Mouse (Mus musculus): ENCODE results near the gene Steap4. TPM values are rescaled to one million over a fixed set of nuclear protein-coding genes. Genes with fewer than 3 reads are reported as not detected.

The Steap4 gene
- polyA plus RNA-seq (2011; ENCODE audit: insufficient read depth, insufficient read length, low read depth, missing spikeins), result not detected in 2 replicates

DNA sequence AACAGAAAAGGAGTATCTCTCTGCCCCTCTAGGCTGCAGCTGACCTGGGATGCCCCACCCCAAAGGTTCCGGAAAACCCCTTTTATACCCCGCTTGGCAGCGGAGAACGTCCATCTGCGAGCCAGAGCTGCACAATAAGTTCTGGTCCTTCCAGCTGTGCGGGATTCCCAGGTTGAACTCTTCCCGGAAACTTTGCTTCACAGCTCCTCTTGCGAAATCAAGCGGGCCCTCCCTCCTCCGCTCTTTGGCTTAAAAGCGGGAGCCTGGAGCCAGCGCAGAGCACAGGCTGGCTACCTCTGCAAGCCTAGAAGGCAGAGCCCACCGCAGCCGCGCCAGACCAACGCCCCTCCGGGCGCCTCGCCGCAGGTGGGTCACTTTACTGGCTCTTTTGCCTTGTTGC is at the start of gene Steap4:
TSS of gene Steap4 (plus strand) at position 282 of the 400 bp plus-strand sequence.
- Histone ChIP-seq H3K9me3 (replicated peaks; ENCODE audit: control insufficient read depth, insufficient read depth, low read length, poor library complexity, severe bottlenecking) (no peaks in the 10 kb centered on the region), H3K27me3 (ENCODE audit: control insufficient read depth, insufficient read depth, low read length, poor library complexity, severe bottlenecking) (no peaks in the 10 kb centered on the region; the same call in none of the 2 replicates), H3K9ac (ENCODE audit: low read depth, poor library complexity, severe bottlenecking) (0 out of 2 replicates have a peak within 1 kb of the TSS, but pooled peaks have one; percentile 12), H3K4me3 (ENCODE audit: low read depth, low read length) (peak within 1 kb of the TSS; percentile 14; the same call in 1 of the 2 replicates), H3K27ac (ENCODE audit: insufficient read depth, low read length) (no peak within 1 kb of the TSS), H3K36me3 (ENCODE audit: control insufficient read depth, insufficient read depth, low read length, poor library complexity, severe bottlenecking) (no peaks in the 10 kb centered on the region), H3K4me1 (ENCODE audit: control insufficient read depth, insufficient read depth, low read length) (no peaks in the 10 kb centered on the region)
- no peak for TF ChIP-seq POLR2A (IDR thresholded peaks at IDR 0.05; ENCODE audit: insufficient read depth, low read length)
- no peak for TF ChIP-seq CTCF (IDR thresholded peaks at IDR 0.05; ENCODE audit: low read depth, low read length)
- TF ChIP-seq EP300 (IDR thresholded peaks at IDR 0.05; ENCODE audit: insufficient read depth, low read depth, low read length), result no peak

DNA sequence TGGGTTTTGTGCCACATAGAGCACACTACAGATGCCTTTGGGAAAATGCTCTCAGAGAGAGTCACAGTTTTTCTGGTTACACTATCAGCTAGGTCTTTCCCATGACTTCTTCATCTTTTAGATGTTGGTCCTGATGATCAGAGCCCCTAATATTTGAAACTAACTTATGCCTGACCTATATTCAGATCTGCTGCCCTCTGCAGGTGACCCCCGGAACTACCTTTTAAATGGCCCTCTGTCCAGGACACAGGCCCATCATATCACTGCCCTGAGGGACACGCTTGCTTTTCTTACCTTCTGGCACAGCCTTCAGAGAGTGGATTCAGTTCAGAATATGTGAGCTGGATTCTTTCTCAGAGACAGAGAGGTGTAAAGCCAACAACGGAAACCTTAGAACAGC is 48.3 kb upstream of the Steap4 start:
- Histone ChIP-seq H3K9me3 (replicated peaks; ENCODE audit: control insufficient read depth, insufficient read depth, low read length, poor library complexity, severe bottlenecking) (no peaks in the 10 kb centered on the region), H3K9ac (ENCODE audit: low read depth, poor library complexity, severe bottlenecking) (no peak overlapping the region), H3K27me3 (ENCODE audit: control insufficient read depth, insufficient read depth, low read length, poor library complexity, severe bottlenecking) (no peaks in the 10 kb centered on the region), H3K4me1 (ENCODE audit: control insufficient read depth, insufficient read depth, low read length) (no peaks in the 10 kb centered on the region), H3K27ac (ENCODE audit: insufficient read depth, low read length) (no peak overlapping the region), H3K36me3 (ENCODE audit: control insufficient read depth, insufficient read depth, low read length, poor library complexity, severe bottlenecking) (no peaks in the 10 kb centered on the region), H3K4me3 (ENCODE audit: low read depth, low read length) (no peak overlapping the region)
- TF ChIP-seq CTCF (IDR thresholded peaks at IDR 0.05; ENCODE audit: low read depth, low read length) (peak; percentile 14), POLR2A (IDR thresholded peaks at IDR 0.05; ENCODE audit: insufficient read depth, low read length) (no peak)

DNA sequence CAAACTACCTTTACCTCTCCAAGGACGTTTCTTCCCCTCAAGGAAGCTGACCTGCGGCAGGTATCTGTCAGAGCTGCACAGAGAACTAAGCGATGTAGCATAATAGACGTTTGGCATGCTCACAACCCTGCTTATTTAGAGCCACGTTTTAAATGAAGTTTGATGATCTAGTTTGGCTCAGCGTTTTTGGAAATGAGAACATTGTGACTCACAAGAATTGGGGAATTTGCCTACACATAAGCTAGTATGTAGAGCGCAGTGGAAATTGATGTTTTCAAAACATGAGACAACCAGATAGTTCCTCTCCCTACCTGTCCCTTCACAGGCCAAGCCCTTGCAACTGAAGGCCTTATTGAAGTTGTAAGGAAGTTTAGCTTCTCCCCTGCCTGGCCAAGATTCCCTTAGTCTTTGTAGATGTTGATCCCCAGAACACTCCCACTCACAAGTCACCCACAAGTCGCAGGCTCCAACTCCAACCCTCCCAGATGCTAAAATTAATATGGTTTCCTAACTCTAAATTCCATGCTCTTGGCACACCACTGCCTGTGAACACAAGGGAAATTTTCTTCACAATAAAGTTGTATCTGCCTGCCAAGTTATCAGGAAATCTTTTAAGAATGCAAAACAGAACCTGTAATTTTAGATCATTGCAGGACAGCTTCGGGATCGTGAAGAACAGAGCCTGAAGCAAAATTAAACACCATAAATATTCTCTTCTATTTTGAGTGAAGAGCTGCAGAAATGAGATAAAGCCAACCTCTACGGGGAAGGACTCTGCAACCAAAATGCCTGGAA is 42.6 kb upstream of the Steap4 start:
- Histone ChIP-seq H3K27ac (ENCODE audit: insufficient read depth, low read length) (no peak overlapping the region), H3K27me3 (ENCODE audit: control insufficient read depth, insufficient read depth, low read length, poor library complexity, severe bottlenecking) (no peaks in the 10 kb centered on the region), H3K9ac (ENCODE audit: low read depth, poor library complexity, severe bottlenecking) (no peak overlapping the region), H3K36me3 (ENCODE audit: control insufficient read depth, insufficient read depth, low read length, poor library complexity, severe bottlenecking) (no peaks in the 10 kb centered on the region), H3K4me3 (ENCODE audit: low read depth, low read length) (no peak overlapping the region), H3K4me1 (ENCODE audit: control insufficient read depth, insufficient read depth, low read length) (no peaks in the 10 kb centered on the region), H3K9me3 (replicated peaks; ENCODE audit: control insufficient read depth, insufficient read depth, low read length, poor library complexity, severe bottlenecking) (no peaks in the 10 kb centered on the region)
- TF ChIP-seq CTCF (IDR thresholded peaks at IDR 0.05; ENCODE audit: low read depth, low read length) (no peak), EP300 (IDR thresholded peaks at IDR 0.05; ENCODE audit: insufficient read depth, low read depth, low read length) (no peak), POLR2A (IDR thresholded peaks at IDR 0.05; ENCODE audit: insufficient read depth, low read length) (no peak)

DNA sequence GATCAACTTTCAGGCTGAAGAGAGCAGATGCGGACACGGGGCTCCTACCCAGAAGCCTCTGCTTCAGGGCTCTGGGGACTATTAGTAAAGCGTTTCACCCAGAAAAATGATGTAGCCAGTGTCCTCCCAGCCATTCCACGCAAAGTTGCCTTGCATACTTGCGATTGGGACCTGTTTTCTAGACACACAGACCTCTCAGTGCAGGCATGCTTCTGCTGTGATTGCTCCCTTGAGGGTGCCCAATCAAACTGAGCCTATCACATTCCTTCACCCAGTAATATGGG is 42.0 kb upstream of the Steap4 start:
- no peak overlapping the region for H3K9ac ChIP-seq (ENCODE audit: low read depth, poor library complexity, severe bottlenecking)
- no peaks in the 10 kb centered on the region for H3K9me3 ChIP-seq (replicated peaks; ENCODE audit: control insufficient read depth, insufficient read depth, low read length, poor library complexity, severe bottlenecking)
- no peaks in the 10 kb centered on the region for H3K36me3 ChIP-seq (ENCODE audit: control insufficient read depth, insufficient read depth, low read length, poor library complexity, severe bottlenecking)
- no peak overlapping the region for H3K4me3 ChIP-seq (ENCODE audit: low read depth, low read length)
- H3K27ac ChIP-seq (ENCODE audit: insufficient read depth, low read length), result no peak overlapping the region
- no peaks in the 10 kb centered on the region for H3K27me3 ChIP-seq (ENCODE audit: control insufficient read depth, insufficient read depth, low read length, poor library complexity, severe bottlenecking)
- no peak for TF ChIP-seq POLR2A (IDR thresholded peaks at IDR 0.05; ENCODE audit: insufficient read depth, low read length)
- no peak for TF ChIP-seq EP300 (IDR thresholded peaks at IDR 0.05; ENCODE audit: insufficient read depth, low read depth, low read length)
- TF ChIP-seq CTCF (IDR thresholded peaks at IDR 0.05; ENCODE audit: low read depth, low read length), result no peak
- no peaks in the 10 kb centered on the region for H3K4me1 ChIP-seq (ENCODE audit: control insufficient read depth, insufficient read depth, low read length)

DNA sequence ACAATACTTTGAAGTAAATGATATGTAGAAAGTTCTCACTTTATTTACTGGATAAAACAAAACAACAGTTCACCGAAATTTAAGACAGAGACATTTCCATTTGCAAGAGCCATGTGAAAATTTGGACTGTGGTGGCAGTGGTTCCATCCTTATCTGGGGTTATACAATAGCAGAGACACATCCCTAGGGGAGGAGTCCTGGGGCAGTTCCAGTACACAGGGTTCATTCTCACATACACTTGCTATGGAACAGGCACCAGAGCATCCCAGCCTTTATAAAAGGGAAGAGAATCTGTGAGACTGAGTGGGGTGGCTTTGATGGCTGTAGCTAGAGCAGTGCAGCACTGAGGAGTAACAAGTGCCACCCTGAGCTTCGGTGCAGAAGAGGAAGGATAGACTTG is 40.6 kb upstream of the Steap4 start:
- H3K4me3 ChIP-seq (ENCODE audit: low read depth, low read length), result no peak overlapping the region
- H3K27me3 ChIP-seq (ENCODE audit: control insufficient read depth, insufficient read depth, low read length, poor library complexity, severe bottlenecking), result no peaks in the 10 kb centered on the region
- H3K9me3 ChIP-seq (replicated peaks; ENCODE audit: control insufficient read depth, insufficient read depth, low read length, poor library complexity, severe bottlenecking), result no peaks in the 10 kb centered on the region
- TF ChIP-seq POLR2A (IDR thresholded peaks at IDR 0.05; ENCODE audit: insufficient read depth, low read length), result no peak
- TF ChIP-seq CTCF (IDR thresholded peaks at IDR 0.05; ENCODE audit: low read depth, low read length), result no peak
- TF ChIP-seq EP300 (IDR thresholded peaks at IDR 0.05; ENCODE audit: insufficient read depth, low read depth, low read length), result no peak
- H3K27ac ChIP-seq (ENCODE audit: insufficient read depth, low read length), result no peak overlapping the region
- H3K4me1 ChIP-seq (ENCODE audit: control insufficient read depth, insufficient read depth, low read length), result no peaks in the 10 kb centered on the region
- no peak overlapping the region for H3K9ac ChIP-seq (ENCODE audit: low read depth, poor library complexity, severe bottlenecking)
- H3K36me3 ChIP-seq (ENCODE audit: control insufficient read depth, insufficient read depth, low read length, poor library complexity, severe bottlenecking), result no peaks in the 10 kb centered on the region

DNA sequence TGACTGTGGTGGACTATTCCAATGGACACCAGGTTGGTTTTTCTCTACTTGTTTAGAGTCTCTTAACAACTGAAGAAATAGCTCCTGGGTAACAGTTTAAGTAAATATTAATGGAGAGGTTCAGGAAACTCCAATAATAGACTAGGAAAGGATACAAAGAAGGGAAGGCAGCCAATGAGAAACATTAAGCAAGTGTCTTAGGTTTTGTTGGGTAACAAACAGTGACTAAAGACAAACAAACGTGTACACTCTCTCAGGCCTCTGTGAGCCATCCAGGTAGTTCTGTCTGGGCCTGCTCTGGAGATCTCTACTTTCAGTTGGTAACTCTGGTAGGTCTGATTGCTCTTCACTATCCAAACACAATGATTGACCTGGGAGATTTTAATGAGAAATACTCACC is 37.5 kb upstream of the Steap4 start:
- no peak overlapping the region for H3K27ac ChIP-seq (ENCODE audit: insufficient read depth, low read length)
- H3K36me3 ChIP-seq (ENCODE audit: control insufficient read depth, insufficient read depth, low read length, poor library complexity, severe bottlenecking), result no peaks in the 10 kb centered on the region
- H3K27me3 ChIP-seq (ENCODE audit: control insufficient read depth, insufficient read depth, low read length, poor library complexity, severe bottlenecking), result no peaks in the 10 kb centered on the region
- TF ChIP-seq CTCF (IDR thresholded peaks at IDR 0.05; ENCODE audit: low read depth, low read length) (no peak), EP300 (IDR thresholded peaks at IDR 0.05; ENCODE audit: insufficient read depth, low read depth, low read length) (no peak), POLR2A (IDR thresholded peaks at IDR 0.05; ENCODE audit: insufficient read depth, low read length) (no peak)
- no peak overlapping the region for H3K4me3 ChIP-seq (ENCODE audit: low read depth, low read length)
- H3K9ac ChIP-seq (ENCODE audit: low read depth, poor library complexity, severe bottlenecking), result no peak overlapping the region
- H3K9me3 ChIP-seq (replicated peaks; ENCODE audit: control insufficient read depth, insufficient read depth, low read length, poor library complexity, severe bottlenecking), result no peaks in the 10 kb centered on the region
- H3K4me1 ChIP-seq (ENCODE audit: control insufficient read depth, insufficient read depth, low read length), result no peaks in the 10 kb centered on the region
